32 mouse cellular contexts compared by ENCODE assay signal in the genomic region with DNA sequence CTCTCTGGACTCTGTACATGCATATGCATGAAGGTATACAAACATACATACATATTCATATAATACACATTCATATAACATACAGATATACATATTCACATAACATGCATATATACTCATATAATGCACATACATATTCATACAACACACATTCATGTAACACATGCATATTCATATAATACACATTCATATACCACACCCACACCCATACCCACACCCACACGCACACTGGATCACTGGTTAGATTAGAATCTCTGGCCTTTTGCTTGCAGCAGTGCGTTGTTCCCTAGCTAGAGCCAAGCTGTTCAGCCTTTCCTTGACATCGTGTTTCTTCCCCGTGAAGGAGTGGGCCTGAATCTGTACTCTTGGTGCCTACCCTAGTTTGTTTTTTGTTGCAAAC. TPM values are rescaled to one million over a fixed set of nuclear protein-coding genes. Genes with fewer than 3 reads are reported as not detected.
DNase-seq lines count a peak whose midpoint lies in the region; ATAC-seq and TF ChIP-seq lines count a peak whose summit lies in the region.
"Had no signal": no experiment of that assay in that cellular context is flagged by ENCODE, and none has a peak within 500 bp of the region (broad histone marks: within the 10 kb centered on the region; RNA-seq: fewer than 3 reads in every experiment).

No protein-coding gene starts in this region.

- peaks cover 3% of the 10 kb centered on the region for H3K36me3 ChIP-seq in forebrain, embryonic 16.5 days (ENCODE audit: control insufficient read depth, insufficient read depth)
- peaks cover under 1% of the 10 kb centered on the region; the same call in 1 of the 2 replicates for H3K36me3 ChIP-seq in forebrain, embryonic 12.5 days (replicated peaks)
- no peaks in the 10 kb centered on the region for H3K36me3 ChIP-seq in stomach, postnatal 0 days (ENCODE audit: control insufficient read depth, insufficient read depth, low read length)
- H3K36me3 ChIP-seq: embryonic facial prominence, embryonic 13.5 days; heart, embryonic 15.5 days had no signal

- H3K27me3 ChIP-seq in forebrain, embryonic 16.5 days (replicated peaks; ENCODE audit: control insufficient read depth, insufficient read depth, low read length) = no peaks in the 10 kb centered on the region
- no peaks in the 10 kb centered on the region for H3K27me3 ChIP-seq in forebrain, embryonic 12.5 days
- H3K27me3 ChIP-seq in stomach, postnatal 0 days (ENCODE audit: control insufficient read depth, insufficient read depth, low read length) = no peaks in the 10 kb centered on the region
- H3K27me3 ChIP-seq: embryonic facial prominence, embryonic 13.5 days; heart, embryonic 15.5 days had no signal

- ATAC-seq in forebrain, embryonic 16.5 days = peak; percentile 51; the same call in 1 of the 2 replicates
- no peak for ATAC-seq in forebrain, embryonic 12.5 days (ENCODE audit: low FRiP score)
- ATAC-seq in stomach, postnatal 0 days (ENCODE audit: low FRiP score, low TSS enrichment) = no peak
- ATAC-seq: CD4-positive, CD25-positive, alpha-beta regulatory T cell, adult 4 months; hindbrain, postnatal 0 days; inflammation-experienced regulatory T-cells, adult 6 months; intestine, embryonic 16.5 days had no signal

- no peak overlapping the region for H3K27ac ChIP-seq in forebrain, embryonic 16.5 days (ENCODE audit: low read length)
- no peak overlapping the region for H3K27ac ChIP-seq in forebrain, embryonic 12.5 days
- H3K27ac ChIP-seq in layer of hippocampus, adult 2 months = peak overlapping the region; percentile 15; the same call in 1 of the 2 replicates
- H3K27ac ChIP-seq in olfactory bulb, adult 2 months (ENCODE audit: insufficient read depth, low read depth, low read length) = peak overlapping the region; percentile 75; the same call in 1 of the 2 replicates
- H3K27ac ChIP-seq in stomach, postnatal 0 days (replicated peaks) = no peak overlapping the region
- H3K27ac ChIP-seq: embryonic facial prominence, embryonic 10.5 days; embryonic facial prominence, embryonic 13.5 days; heart, embryonic 15.5 days; hindbrain, embryonic 14.5 days; hindbrain, postnatal 0 days had no signal

- WGBS in forebrain, embryonic 16.5 days = 91% methylated on average over 4 of the region's 4 CpGs
- 94% methylated on average over 4 of the region's 4 CpGs for WGBS in forebrain, embryonic 12.5 days
- 45% methylated on average over 4 of the region's 4 CpGs for WGBS in olfactory bulb, adult 2 months
- WGBS in stomach, postnatal 0 days = 69% methylated on average over 4 of the region's 4 CpGs

- H3K4me2 ChIP-seq in forebrain, embryonic 16.5 days (ENCODE audit: low read length) = no peak overlapping the region
- no peak overlapping the region for H3K4me2 ChIP-seq in forebrain, embryonic 12.5 days
- H3K4me2 ChIP-seq in stomach, postnatal 0 days (replicated peaks; ENCODE audit: low read depth) = no peak overlapping the region
- H3K4me2 ChIP-seq: embryonic facial prominence, embryonic 13.5 days; heart, embryonic 11.5 days; heart, embryonic 15.5 days; hindbrain, embryonic 14.5 days had no signal

- TF ChIP-seq CTCF in layer of hippocampus, adult 2 months (conservative IDR thresholded peaks at IDR 0.05) = no peak
- TF ChIP-seq CTCF in olfactory bulb, adult 2 months (IDR thresholded peaks at IDR 0.05; ENCODE audit: insufficient read depth, low read depth, low read length) = no peak
- no peak for TF ChIP-seq CTCF in stomach, postnatal 0 days (IDR thresholded peaks at IDR 0.05; ENCODE audit: low read depth)

- no peak for TF ChIP-seq POLR2A in olfactory bulb, adult 2 months (IDR thresholded peaks at IDR 0.05; ENCODE audit: insufficient read depth, low read depth, low read length)

- no peak overlapping the region for H3K9ac ChIP-seq in forebrain, embryonic 16.5 days (replicated peaks; ENCODE audit: low read depth, low read length)
- H3K9ac ChIP-seq in forebrain, embryonic 12.5 days = no peak overlapping the region
- H3K9ac ChIP-seq in stomach, postnatal 0 days (ENCODE audit: low read length) = no peak overlapping the region
- H3K9ac ChIP-seq: embryonic facial prominence, embryonic 13.5 days; heart, embryonic 15.5 days; hindbrain, embryonic 14.5 days had no signal

- peaks cover 27% of the 10 kb centered on the region for H3K4me1 ChIP-seq in forebrain, embryonic 16.5 days (replicated peaks; ENCODE audit: control insufficient read depth, insufficient read depth, low read length)
- H3K4me1 ChIP-seq in forebrain, embryonic 12.5 days = peaks cover 17% of the 10 kb centered on the region
- H3K4me1 ChIP-seq in olfactory bulb, adult 2 months (ENCODE audit: control insufficient read depth, insufficient read depth, low read length) = peaks cover 26% of the 10 kb centered on the region
- H3K4me1 ChIP-seq in stomach, postnatal 0 days (replicated peaks; ENCODE audit: control insufficient read depth, insufficient read depth) = no peaks in the 10 kb centered on the region

- H3K9me3 ChIP-seq in forebrain, embryonic 16.5 days (ENCODE audit: control insufficient read depth, low read length) = no peaks in the 10 kb centered on the region
- no peaks in the 10 kb centered on the region for H3K9me3 ChIP-seq in forebrain, embryonic 12.5 days
- no peaks in the 10 kb centered on the region for H3K9me3 ChIP-seq in stomach, postnatal 0 days (ENCODE audit: control insufficient read depth, low read length)
- H3K9me3 ChIP-seq: embryonic facial prominence, embryonic 10.5 days; embryonic facial prominence, embryonic 13.5 days; heart, embryonic 15.5 days had no signal

- no peak for DNase-seq in layer of hippocampus, adult 2 months (ENCODE audit: low spot score in 2 of 2)
- DNase-seq in layer of hippocampus, postnatal 10 days (ENCODE audit: low spot score in 2 of 2) = no peak
- no peak for DNase-seq in stomach, postnatal 0 days (ENCODE audit: low spot score)
- DNase-seq: adrenal gland, adult 2 months; adrenal gland, postnatal 14 days; cerebellum, adult 11 months; cerebellum, adult 2 months; cerebellum, postnatal 10 days; cerebellum, postnatal 36 days; embryo, embryonic 11 days; gastrocnemius, adult 2 months; gastrocnemius, postnatal 14 days; heart, postnatal 10 days; heart, postnatal 4 days had no signal

- H3K4me3 ChIP-seq in forebrain, embryonic 16.5 days (replicated peaks; ENCODE audit: low read length) = no peak overlapping the region
- no peak overlapping the region for H3K4me3 ChIP-seq in forebrain, embryonic 12.5 days (replicated peaks)
- no peak overlapping the region for H3K4me3 ChIP-seq in layer of hippocampus, adult 2 months
- no peak overlapping the region for H3K4me3 ChIP-seq in olfactory bulb, adult 2 months (ENCODE audit: insufficient read depth, low read depth, low read length)
- no peak overlapping the region for H3K4me3 ChIP-seq in stomach, postnatal 0 days (ENCODE audit: low read depth, low read length)
- H3K4me3 ChIP-seq: embryonic facial prominence, embryonic 10.5 days; embryonic facial prominence, embryonic 13.5 days; erythroblast, embryonic 14.5 days; gastrocnemius, adult 2 months; heart, embryonic 15.5 days had no signal

- TF ChIP-seq EP300 in stomach, postnatal 0 days (optimal IDR thresholded peaks at IDR 0.05) = no peak

RNA-seq across cellular contexts. Expression of a gene that starts 20.9 kb away (rescaled TPM):
- polyA plus RNA-seq in forebrain, embryonic 16.5 days (2015; fragmentation: Nextera tagmentation; extraction: Ambion mirVana) = 19.5 and 22.6 TPM in 2 replicates
- 23.3 and 30.8 TPM in 2 replicates for polyA plus RNA-seq in forebrain, embryonic 12.5 days (2016; fragmentation: Nextera tagmentation; extraction: Ambion mirVana)
- 100 to 1,000 TPM; 360 to 361 TPM for total RNA-seq in layer of hippocampus, adult 2 months (2021)
- total RNA-seq in layer of hippocampus, postnatal 10 days (2021) = 100 to 1,000 TPM; 181 to 182 TPM
- polyA plus RNA-seq in olfactory bulb, adult 2 months (2012; ENCODE audit: insufficient read depth, insufficient read length, low replicate concordance, missing spikeins) = 89.7 TPM in 1 of 2 replicates, not detected in the other
- polyA plus RNA-seq in stomach, postnatal 0 days (2015; fragmentation: Nextera tagmentation; extraction: Ambion mirVana) = 7.6 and 9.2 TPM in 2 replicates
- polyA plus RNA-seq: inflammation-experienced regulatory T-cells, adult 6 months had no signal

RNA-seq across cellular contexts. Expression of a gene that starts 48.0 kb away (rescaled TPM):
- polyA plus RNA-seq in forebrain, embryonic 16.5 days (2015; fragmentation: Nextera tagmentation; extraction: Ambion mirVana) = 265 and 266 TPM in 2 replicates
- polyA plus RNA-seq in forebrain, embryonic 12.5 days (2016; fragmentation: Nextera tagmentation; extraction: Ambion mirVana) = 229 and 241 TPM in 2 replicates
- total RNA-seq in layer of hippocampus, adult 2 months (2021) = 10 to 100 TPM; 68.2 to 76.8 TPM
- 10 to 100 TPM; 84.5 to 91.8 TPM for total RNA-seq in layer of hippocampus, postnatal 10 days (2021)
- not detected in 2 replicates for polyA plus RNA-seq in olfactory bulb, adult 2 months (2012; ENCODE audit: insufficient read depth, insufficient read length, low replicate concordance, missing spikeins)
- 159 and 166 TPM in 2 replicates for polyA plus RNA-seq in stomach, postnatal 0 days (2015; fragmentation: Nextera tagmentation; extraction: Ambion mirVana)

RNA-seq across cellular contexts. Expression of a gene that starts 60.0 kb away (rescaled TPM):
- polyA plus RNA-seq in forebrain, embryonic 16.5 days (2015; fragmentation: Nextera tagmentation; extraction: Ambion mirVana) = 0.16 TPM in 1 of 2 replicates, not detected in the other
- polyA plus RNA-seq in forebrain, embryonic 12.5 days (2016; fragmentation: Nextera tagmentation; extraction: Ambion mirVana) = 0.15 and 0.31 TPM in 2 replicates
- 1 to 10 TPM in 1 of 2 experiments, under 1 TPM in 1; 0.83 to 1.5 TPM for total RNA-seq in layer of hippocampus, adult 2 months (2021)
- total RNA-seq in layer of hippocampus, postnatal 10 days (2021) = under 1 TPM in 1 of 2 experiments, not detected in 1; 0.36 TPM
- polyA plus RNA-seq in olfactory bulb, adult 2 months (2012; ENCODE audit: insufficient read depth, insufficient read length, low replicate concordance, missing spikeins) = not detected in 2 replicates
- not detected in 2 replicates for polyA plus RNA-seq in stomach, postnatal 0 days (2015; fragmentation: Nextera tagmentation; extraction: Ambion mirVana)
- total RNA-seq: adrenal gland, adult 2 months; adrenal gland, postnatal 14 days; adrenal gland, postnatal 4 days; gastrocnemius, adult 2 months; gastrocnemius, postnatal 4 days; hindbrain, postnatal 0 days; MEL had no signal
- polyA plus RNA-seq: adrenal gland, adult 2 months; C2C12; CD4-positive, CD25-positive, alpha-beta regulatory T cell, adult 4 months; cerebellum, adult 2 months; embryonic facial prominence, embryonic 13.5 days; erythroblast, embryonic 14.5 days; hindbrain, embryonic 11.5 days; inflammation-experienced regulatory T-cells, adult 6 months; intestine, embryonic 16.5 days had no signal

Comparison
In these comparisons a context has a peak if more than half of its experiments do, and no peak if none do; other contexts are left out.
1. H3K27ac ChIP-seq: peak in layer of hippocampus, adult 2 months (single experiment) and olfactory bulb, adult 2 months (single experiment); none in forebrain, embryonic 16.5 days (single experiment), forebrain, embryonic 12.5 days (single experiment) and stomach, postnatal 0 days (single experiment).